Mouse (Mus musculus): ENCODE measurements around the gene Cd244a. TPM values are rescaled to one million over a fixed set of nuclear protein-coding genes. Genes with fewer than 3 reads are reported as not detected.

The Cd244a gene
- polyA plus RNA-seq, 1 experiment = not detected

GRCm38 (mm10) chr1:171648840-171649239 lies 89.8 kb downstream of the Cd244a start:
- TF ChIP-seq POLR2A (IDR thresholded peaks at IDR 0.05; ENCODE audit: borderline replicate concordance, extremely low read depth, insufficient read depth, insufficient read length, poor library complexity, severe bottlenecking) (no peak), CTCF (IDR thresholded peaks at IDR 0.05; ENCODE audit: borderline replicate concordance, extremely low read depth, insufficient read depth, insufficient read length) (no peak)
- no peak for DNase-seq (ENCODE audit: low read depth)

DNA sequence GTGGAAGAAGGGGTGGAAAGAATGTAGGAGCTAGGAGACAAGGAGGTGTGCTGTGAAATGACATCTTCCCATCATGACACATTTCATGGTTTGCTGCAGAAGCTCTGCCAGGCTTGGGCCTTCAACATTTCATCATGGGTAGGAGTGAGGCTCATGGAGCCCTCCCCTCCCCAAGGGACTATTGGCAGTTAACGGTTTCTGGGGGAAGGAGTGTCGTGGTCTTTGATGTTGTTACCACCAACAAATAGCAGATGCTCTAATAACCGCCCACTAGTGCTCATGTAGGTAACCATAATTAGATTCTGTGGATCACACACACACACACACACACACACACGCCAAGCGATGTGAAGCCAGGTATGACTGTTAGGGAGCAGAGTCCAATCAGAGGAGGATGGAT lies 93.7 kb downstream of the Cd244a start, which contains the start of gene Slamf7:
Gene Slamf7, minus strand, starts transcription at position 302 of the 400 bp plus-strand sequence.
- DNase-seq (ENCODE audit: low read depth) = no peak
- TF ChIP-seq POLR2A (IDR thresholded peaks at IDR 0.05; ENCODE audit: borderline replicate concordance, extremely low read depth, insufficient read depth, insufficient read length, poor library complexity, severe bottlenecking) (no peak), CTCF (IDR thresholded peaks at IDR 0.05; ENCODE audit: borderline replicate concordance, extremely low read depth, insufficient read depth, insufficient read length) (no peak)

GRCm38 (mm10) chr1:171658561-171658991 lies 99.6 kb downstream of the Cd244a start:
- peak; percentile 14 for DNase-seq (ENCODE audit: low read depth)

More at GRCm38 (mm10) chr1:171658561-171658991, 99.6 kb downstream of the Cd244a start:
- no peak for TF ChIP-seq POLR2A (IDR thresholded peaks at IDR 0.05; ENCODE audit: borderline replicate concordance, extremely low read depth, insufficient read depth, insufficient read length, poor library complexity, severe bottlenecking)
- TF ChIP-seq CTCF (IDR thresholded peaks at IDR 0.05; ENCODE audit: borderline replicate concordance, extremely low read depth, insufficient read depth, insufficient read length) = no peak

Other genes with a start within 250 kb of the Cd244a start
- gene Dedd, start 230.0 kb upstream of the Cd244a start, polyA plus RNA-seq (2012; rRNA removed) = 62.1 and 63.5 TPM in 2 replicates
- 57.0 and 73.1 TPM in 2 replicates for gene Nit1, start 213.5 kb upstream of the Cd244a start, polyA plus RNA-seq (2012; rRNA removed)
- 45.5 and 90.3 TPM in 2 replicates for gene Pfdn2, start 213.5 kb upstream of the Cd244a start, polyA plus RNA-seq (2012; rRNA removed)
- gene Klhdc9, start 198.4 kb upstream of the Cd244a start, polyA plus RNA-seq (2012; rRNA removed) = 3.1 and 3.7 TPM in 2 replicates
- gene Nectin4, start 189.1 kb upstream of the Cd244a start, polyA plus RNA-seq (2012; rRNA removed) = 1.9 and 2.8 TPM in 2 replicates
- 0.47 and 0.52 TPM in 2 replicates for gene Arhgap30, start 170.2 kb upstream of the Cd244a start, polyA plus RNA-seq (2012; rRNA removed)
- gene Usf1, start 147.9 kb upstream of the Cd244a start, polyA plus RNA-seq (2012; rRNA removed) = 242 and 259 TPM in 2 replicates
- gene Tstd1, start 140.3 kb upstream of the Cd244a start, polyA plus RNA-seq (2012; rRNA removed) = 4.6 and 7.2 TPM in 2 replicates
- 3.9 and 7.3 TPM in 2 replicates for gene F11r, start 121.7 kb upstream of the Cd244a start, polyA plus RNA-seq (2012; rRNA removed)
- 15.8 and 17.8 TPM in 2 replicates for gene Alyref2, start 55.7 kb upstream of the Cd244a start, polyA plus RNA-seq (2012; rRNA removed)
- gene Itln1, start 23.9 kb upstream of the Cd244a start, polyA plus RNA-seq (2012; rRNA removed) = 0.08 TPM in 1 of 2 replicates, not detected in the other
- gene Ly9, start 48.2 kb downstream of the Cd244a start, polyA plus RNA-seq (2012; rRNA removed) = 0.08 and 0.19 TPM in 2 replicates
- 0.04 TPM in 1 of 2 replicates, not detected in the other for gene Slamf7, start 93.8 kb downstream of the Cd244a start, polyA plus RNA-seq (2012; rRNA removed)
- 0.30 and 0.62 TPM in 2 replicates for gene Cd48, start 122.8 kb downstream of the Cd244a start, polyA plus RNA-seq (2012; rRNA removed)
- gene Slamf1, start 207.9 kb downstream of the Cd244a start, polyA plus RNA-seq (2012; rRNA removed) = 0.06 and 0.12 TPM in 2 replicates

All from brain, embryonic 14.5 days (tissue).